Mouse (Mus musculus) urinary bladder, postnatal 4 days (tissue): Measurements from ENCODE around the gene Phyhipl.

Source experiments
- DNase-seq, 2 experiments: peaks; one replicate each; pipeline ENCODE4 v3.0.0; 2021 to 2022; ENCODE audit warnings: low spot score in 2 of 2

Phyhipl gene

GRCm38 (mm10) chr10:70631142-70631541 is 24.6 kb downstream of the Phyhipl start:
- DNase-seq = no peak

- DNase-seq = no peak
Measured at GRCm38 (mm10) chr10:70623461-70623860, 32.3 kb downstream of the Phyhipl start.

- DNase-seq = no peak
Measured at GRCm38 (mm10) chr10:70616377-70616776, 39.4 kb downstream of the Phyhipl start.

- DNase-seq = no peak
Measured at GRCm38 (mm10) chr10:70611633-70612032, 44.1 kb downstream of the Phyhipl start.

- no peak for DNase-seq
Measured at GRCm38 (mm10) chr10:70599925-70600305, 55.9 kb downstream of the Phyhipl start.

- peak; percentile 58 to 74 for DNase-seq
Measured at GRCm38 (mm10) chr10:70599126-70599924, 56.4 kb downstream of the Phyhipl start.

- DNase-seq = peak; percentile 18 to 60
Measured at GRCm38 (mm10) chr10:70598516-70599125, 57.1 kb downstream of the Phyhipl start.

GRCm38 (mm10) chr10:70598081-70598515 is 57.7 kb downstream of the Phyhipl start:
- peak in 1 of 2 experiments; percentile 17 for DNase-seq

- DNase-seq = no peak
Measured at GRCm38 (mm10) chr10:70594007-70594406, 61.8 kb downstream of the Phyhipl start.

GRCm38 (mm10) chr10:70586876-70587405 is 68.8 kb downstream of the Phyhipl start:
- DNase-seq = no peak

GRCm38 (mm10) chr10:70584171-70584570 is 71.6 kb downstream of the Phyhipl start:
- DNase-seq = no peak

GRCm38 (mm10) chr10:70581556-70582211 is 74.1 kb downstream of the Phyhipl start:
- DNase-seq = no peak

- peak; percentile 39 to 75 for DNase-seq
Measured at GRCm38 (mm10) chr10:70563636-70564035, 92.1 kb downstream of the Phyhipl start.

- DNase-seq = no peak
Measured at GRCm38 (mm10) chr10:70552531-70552930, 103.2 kb downstream of the Phyhipl start.

GRCm38 (mm10) chr10:70542857-70543256 is 112.9 kb downstream of the Phyhipl start:
- no peak for DNase-seq

GRCm38 (mm10) chr10:70540456-70541195 is 115.1 kb downstream of the Phyhipl start:
- DNase-seq = no peak

GRCm38 (mm10) chr10:70539251-70539650 is 116.5 kb downstream of the Phyhipl start:
- no peak for DNase-seq

- DNase-seq = peak in 1 of 2 experiments; percentile 35
Measured at GRCm38 (mm10) chr10:70537694-70538093, 118.1 kb downstream of the Phyhipl start.

- DNase-seq = peak in 1 of 2 experiments; percentile 57
Measured at GRCm38 (mm10) chr10:70535401-70535800, 120.4 kb downstream of the Phyhipl start.

- DNase-seq = peak in 1 of 2 experiments; percentile 53
Measured at GRCm38 (mm10) chr10:70534571-70534970, 121.2 kb downstream of the Phyhipl start.

- peak in 1 of 2 experiments; percentile 46 for DNase-seq
Measured at GRCm38 (mm10) chr10:70533986-70534385, 121.8 kb downstream of the Phyhipl start.
